Mouse (Mus musculus) kidney, postnatal 36 days (tissue): ENCODE results near the gene Arfip1.
"Not testable (repeated sequence)": the region's sequence is repeated elsewhere in the genome, so short reads cannot be mapped to it uniquely, and the experiment has no call there.

Experiments
- DNase-seq, 2 experiments: peaks; one replicate each; pipeline ENCODE4 v3.0.0; 2021 to 2022; ENCODE audit warnings: mixed read lengths in 2 of 2

Gene Arfip1

DNA sequence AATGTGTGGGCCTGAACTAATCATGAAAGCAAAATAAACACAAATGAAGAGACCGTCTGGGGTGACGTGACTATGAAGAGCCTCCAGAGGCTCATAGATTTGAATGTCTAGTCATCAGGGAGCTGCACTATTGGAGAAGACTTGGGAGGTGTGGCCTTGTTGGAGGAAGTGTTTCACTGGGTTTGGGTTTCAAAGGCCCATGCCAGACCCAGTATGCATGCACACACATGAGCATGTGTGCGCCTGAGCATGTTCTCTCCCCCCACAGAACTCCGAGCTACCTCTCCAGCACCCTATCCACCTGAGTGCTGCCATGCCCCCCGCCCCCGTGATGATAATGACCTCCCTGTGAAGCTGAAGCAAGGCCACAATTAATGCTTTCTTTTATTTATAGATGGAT, 12.8 kb downstream of the Arfip1 start:
- DNase-seq: no peak

DNA sequence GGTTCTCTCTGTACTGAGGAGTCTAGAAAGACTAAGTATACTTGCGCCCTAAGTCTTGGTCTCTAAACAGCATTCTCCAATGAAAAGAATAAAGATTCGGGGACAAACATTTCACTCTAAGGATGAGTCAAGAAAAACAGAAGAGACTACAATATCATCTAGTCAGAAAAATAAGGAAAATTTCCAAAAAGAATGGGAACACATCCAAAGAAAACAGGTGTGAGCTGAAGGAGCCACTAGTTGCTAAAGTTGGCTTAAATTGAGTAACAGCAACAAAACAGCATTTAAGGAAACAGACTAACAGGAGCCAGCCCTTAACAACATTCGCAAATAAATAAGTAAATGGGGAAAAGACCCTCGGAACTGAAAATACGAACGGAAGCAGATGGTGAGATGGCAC, 13.9 kb downstream of the Arfip1 start:
- no peak for DNase-seq

DNA sequence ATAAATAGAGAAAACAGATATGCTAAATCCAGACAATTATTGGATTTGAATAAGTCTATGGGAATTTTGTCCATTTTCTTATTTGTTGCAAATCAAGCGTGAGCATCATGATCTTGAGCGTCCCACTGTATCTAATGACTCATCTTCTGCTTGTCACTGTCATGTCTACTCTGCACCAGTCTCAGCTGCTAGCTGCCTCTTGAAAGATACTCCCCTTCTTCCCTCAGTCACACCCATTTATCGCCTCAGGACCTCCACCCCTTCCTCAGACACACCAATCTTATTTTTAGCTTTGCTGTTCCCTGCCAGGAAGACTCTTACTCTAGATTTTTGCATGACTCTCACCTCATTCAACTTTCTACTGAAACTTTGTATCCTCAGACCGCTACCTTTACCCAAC, 19.0 kb downstream of the Arfip1 start:
- DNase-seq: no peak

DNA sequence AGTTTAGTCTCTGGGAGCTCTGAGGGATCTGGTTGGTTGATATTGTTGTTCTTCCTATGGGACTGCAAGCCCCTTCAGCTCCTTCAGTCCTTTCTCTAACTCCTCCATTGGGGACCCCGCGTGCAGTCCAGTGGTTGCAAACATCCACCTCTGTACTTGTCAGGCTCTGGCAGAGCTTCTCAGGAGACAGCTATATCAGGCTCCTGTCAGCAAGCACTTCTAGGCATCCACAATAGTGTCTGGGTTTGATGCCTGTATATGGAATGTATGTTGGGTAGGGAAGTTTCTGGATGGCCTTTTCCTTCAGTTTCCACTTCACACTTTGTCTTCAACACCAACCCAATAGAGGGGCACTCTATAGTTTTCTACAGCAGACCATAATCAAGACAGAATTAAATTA, 19.5 kb downstream of the Arfip1 start:
- DNase-seq: not testable (repeated sequence)

DNA sequence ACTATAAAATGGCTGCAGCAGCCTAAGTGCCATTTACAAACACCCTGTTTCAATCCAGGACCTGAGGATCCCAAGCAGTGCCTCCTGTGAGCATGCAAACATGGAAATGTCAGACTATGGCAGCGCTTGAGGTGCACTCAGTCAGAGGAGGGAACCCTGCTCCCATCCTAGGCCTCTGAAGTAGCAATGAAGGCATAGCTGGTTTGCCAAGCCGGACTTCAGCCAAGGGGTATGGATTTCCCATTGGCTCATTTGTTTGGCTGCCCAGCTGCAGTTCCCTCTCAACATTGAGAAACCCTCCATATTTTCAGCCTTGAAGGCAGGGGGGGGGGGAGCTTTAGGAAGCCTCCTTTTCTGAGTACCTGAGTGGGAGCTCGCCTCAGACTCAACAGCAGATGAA, 24.1 kb downstream of the Arfip1 start:
- DNase-seq: no peak

DNA sequence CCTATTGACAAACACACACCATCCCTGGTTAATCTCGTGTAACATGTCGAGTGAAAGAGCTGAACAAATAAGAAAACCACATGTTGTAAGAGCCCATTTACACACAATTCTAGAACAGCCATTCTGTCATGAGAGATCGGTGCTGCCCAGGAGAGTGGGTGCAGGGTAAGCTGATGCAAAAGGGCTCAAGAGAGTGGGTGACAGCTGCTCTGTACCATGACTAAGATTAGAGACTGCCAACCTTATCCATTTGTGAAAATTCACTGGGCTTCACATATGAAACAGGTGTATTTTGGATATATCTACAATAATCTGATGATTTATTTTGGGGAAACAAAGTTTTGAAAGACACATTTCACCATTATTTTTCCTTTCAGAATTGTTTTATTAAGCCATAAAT, 26.6 kb downstream of the Arfip1 start:
- no peak for DNase-seq

DNA sequence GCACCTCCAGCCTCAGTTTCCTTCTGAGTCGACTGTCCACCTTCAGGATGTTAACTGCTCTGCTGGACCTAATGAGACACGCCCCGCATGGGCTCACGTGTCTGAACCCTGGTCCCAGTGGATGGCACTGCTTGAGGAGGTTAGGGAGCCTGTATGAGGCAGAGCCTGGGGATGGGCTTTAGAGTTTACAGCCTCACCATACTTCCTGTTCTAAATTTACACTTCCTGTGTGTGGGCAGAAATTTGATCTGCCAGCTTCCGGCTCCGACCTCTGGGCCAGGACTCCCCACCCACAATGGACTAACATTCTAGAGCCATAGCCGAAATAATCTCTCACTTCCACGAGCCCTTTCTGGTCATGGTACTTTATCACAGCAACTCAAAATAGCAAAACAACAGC, 35.2 kb downstream of the Arfip1 start:
- peak; percentile 13 to 15 for DNase-seq

DNA sequence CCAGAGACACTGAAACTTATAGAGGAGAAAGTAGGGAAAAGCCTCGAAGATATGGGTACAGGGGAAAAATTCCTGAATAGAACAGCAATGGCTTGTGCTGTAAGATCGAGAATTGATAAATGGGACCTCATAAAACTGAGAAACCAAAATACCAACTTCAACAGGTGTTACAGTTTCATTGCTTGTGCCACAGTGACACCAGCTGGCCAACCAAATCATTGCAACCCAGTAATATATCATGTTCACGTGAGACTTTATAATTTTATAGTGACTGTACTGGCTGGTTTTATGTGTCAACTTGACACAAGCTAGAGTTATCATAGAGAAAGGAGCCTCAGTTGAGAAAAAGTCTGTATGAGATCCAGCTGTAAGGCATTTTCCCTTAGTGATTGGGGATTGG, 40.0 kb downstream of the Arfip1 start:
- peak; percentile 58 to 82 for DNase-seq

DNA sequence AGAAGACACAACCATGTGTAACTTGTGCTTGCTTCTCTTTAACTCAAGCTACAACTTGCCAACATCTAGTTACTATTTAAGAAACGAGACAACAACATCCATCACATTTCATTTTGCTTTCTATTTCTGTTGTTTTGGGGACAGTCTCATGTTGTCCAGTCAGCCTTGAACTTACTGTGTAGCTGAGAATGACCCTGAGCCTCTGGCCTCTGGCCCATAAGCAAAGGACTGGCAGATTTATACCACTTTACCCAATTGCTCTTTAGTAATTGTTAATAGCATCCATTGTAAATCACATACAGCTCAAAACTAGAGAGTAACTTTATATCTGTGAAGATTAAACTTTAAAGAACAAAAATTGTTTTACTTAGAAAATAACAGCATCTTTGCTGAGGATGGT, 40.5 kb downstream of the Arfip1 start:
- DNase-seq: no peak

DNA sequence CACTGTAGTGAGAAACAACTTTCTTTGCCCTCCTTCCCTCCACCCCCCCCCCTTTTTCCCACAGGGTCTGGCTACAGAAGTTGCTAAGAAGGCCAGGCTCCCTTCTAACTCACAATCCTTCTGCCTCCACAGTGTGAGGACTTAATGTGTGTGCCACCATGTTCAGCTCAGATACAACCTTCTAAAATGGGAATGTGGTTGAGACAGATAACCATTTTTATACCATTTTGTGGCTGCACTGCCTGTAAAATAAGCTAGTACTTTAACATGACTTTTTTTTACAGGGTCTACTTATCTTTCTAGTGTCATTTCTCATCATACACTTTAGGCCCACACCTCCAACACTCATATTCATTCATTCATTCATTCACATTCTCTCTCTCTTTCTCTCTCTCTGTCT, 41.8 kb downstream of the Arfip1 start:
- DNase-seq: no peak

DNA sequence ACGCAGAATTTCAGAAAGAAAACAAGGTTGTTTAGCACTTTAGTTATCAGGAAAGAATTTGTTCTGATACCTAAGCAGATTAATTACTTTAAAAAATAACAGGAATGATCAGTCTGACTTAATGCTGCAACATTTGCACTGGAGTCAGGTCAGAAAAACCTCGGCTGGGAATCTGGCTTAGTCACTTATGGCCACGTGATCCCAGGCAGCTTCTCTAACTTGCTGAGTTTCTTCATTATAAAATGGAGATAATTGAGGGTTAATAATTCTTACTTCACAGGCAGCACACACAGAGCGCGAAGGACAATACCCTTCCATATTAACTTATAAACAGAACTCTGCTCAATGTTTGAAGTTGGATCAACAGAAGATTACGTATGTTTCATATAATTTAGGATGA, 45.4 kb downstream of the Arfip1 start:
- peak; percentile 35 to 48 for DNase-seq

DNA sequence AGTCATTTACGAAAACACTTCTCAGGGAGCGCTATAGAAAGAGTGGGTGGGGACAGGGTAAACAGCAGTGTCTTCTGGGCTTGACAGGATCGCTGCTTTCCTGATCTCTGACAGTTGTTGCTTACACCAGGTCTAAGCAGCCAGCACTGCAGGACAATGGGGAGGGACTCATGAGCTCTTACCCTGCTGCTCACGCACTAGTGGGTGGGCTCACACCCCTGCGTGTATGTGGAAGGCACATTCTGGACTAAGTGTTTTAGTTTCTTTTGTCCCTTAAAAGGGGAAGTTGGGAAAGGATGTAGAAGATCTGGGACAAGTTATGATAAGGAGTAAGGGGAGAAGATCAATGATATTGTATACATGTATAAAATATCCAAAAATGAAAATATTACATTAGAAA, 49.2 kb downstream of the Arfip1 start:
- no peak for DNase-seq

DNA sequence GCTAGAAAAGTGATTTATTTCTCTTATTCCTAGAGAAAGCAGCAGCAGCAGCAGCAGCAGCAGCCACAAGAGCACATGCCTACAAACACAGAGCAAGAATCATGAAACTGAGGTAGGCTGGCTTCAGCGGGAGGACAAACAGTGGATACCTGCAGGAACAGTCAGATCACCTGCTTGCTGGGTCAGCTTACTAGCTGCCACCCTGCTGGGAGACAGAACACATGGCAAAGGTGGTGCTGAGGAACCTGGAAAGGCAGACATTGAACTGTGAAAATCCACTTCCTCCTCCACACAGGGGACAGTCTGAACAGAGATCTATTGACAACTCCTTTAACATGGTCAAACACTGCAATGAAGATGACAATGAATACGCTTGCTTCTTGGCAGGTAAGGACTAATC, 53.4 kb downstream of the Arfip1 start:
- no peak for DNase-seq

DNA sequence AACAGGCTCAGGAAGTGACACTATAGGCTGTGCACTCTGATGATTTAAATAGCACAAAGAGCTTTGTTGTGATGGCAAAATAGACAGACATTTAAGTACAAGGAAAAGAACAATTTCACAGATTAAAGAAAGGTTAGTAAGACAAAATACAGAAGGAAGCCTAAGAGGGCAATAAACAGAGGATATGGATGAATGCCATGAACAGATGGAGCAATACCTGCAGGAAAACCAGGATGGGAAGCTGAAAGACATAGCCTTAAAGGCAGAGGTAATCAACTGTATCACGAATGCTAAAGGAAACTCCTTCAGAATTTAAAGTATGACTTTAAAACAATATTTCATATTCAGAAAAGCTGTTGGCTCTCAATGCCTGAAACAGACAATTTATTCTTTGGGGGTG, 57.5 kb downstream of the Arfip1 start:
- DNase-seq: no peak

DNA sequence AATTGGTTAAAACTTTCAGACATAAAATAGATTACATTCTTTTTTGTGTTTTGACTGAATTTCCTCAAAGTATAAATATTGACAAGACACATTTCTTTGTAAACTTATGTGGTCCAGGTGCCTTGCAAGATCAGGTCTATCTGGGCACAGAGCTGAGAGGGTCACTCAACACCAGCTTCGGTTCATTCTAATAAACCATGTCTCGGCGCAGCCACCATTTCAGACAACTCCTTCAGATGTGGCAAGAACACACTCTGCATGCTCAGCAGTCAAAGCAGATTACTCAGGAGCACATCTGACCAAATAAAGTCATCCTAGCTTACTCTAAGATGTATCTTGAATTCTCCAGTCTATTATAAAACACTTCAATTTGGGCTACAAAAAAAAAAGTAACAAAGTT, 66.3 kb downstream of the Arfip1 start:
- DNase-seq: no peak

DNA sequence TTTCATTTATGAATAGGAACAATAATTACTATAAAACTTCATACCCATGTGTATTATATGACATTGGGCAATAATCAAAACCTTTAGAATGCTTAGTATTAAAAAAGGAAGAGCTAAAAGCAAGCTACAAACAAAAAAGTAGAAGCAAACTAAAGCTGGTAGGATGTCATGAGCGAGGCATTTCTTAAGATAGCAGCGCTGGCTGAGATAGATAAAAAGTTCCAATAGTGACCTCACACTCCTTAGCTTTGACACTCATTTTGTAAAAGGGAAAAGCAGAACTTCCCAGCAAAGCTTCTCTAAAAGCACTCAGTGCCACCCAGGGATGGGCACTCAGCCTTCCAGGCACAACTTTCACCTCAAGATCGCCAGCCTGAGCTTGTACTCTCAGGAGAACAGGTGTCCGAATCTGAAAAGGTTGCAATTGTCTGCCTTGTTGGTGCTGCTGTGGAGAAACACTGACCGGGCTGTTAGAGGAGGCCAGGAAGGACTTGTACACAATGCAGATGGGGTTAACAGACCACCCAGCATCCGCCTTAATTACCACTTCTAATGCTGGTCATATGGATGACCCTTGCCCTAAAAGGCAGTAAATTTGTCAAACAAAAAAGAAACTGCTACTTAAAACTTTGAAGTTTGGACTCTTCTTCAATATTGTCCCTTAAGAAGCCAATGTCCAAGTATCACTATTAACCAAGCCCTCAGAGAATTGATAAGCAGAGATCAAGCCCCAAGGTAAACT, 69.5 kb downstream of the Arfip1 start:
- DNase-seq: no peak

DNA sequence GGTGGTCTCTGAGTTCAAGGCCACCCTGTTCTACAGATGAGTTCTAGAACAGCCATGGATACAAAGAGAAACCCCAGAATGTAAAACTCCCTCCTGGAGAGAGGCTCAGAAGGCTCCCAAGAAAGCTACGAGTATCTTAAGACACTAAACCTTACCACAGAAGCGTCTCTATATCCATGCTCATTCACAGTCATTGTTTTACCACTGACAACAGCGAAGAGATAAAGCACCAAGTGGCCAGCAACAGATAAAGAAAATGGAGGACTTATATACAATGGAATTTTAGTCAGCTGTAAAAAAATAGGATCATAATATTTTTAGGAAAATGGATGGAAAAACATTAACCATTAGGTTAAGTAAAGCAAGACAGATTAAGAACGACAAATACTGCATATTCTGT, 77.2 kb downstream of the Arfip1 start:
- DNase-seq: no peak

DNA sequence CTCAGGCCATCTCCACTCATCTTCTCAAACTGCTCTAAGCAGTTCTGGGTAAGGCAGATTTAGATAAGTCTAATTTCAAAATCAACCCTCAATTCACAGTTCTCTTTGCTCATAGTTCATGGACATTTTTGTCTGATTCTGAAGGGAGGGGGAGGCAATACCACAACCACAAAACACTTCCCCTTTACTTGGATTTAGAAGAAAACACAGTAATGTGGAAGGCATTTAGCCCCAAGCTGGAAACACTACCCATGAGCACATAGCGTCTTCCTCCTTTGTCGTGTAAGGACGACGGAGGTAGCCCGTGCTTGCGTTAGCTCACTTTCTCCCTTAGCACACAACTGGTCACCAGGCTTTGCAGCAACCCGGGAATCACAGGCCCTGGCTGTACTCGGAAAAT, 78.1 kb downstream of the Arfip1 start:
- DNase-seq: no peak

DNA sequence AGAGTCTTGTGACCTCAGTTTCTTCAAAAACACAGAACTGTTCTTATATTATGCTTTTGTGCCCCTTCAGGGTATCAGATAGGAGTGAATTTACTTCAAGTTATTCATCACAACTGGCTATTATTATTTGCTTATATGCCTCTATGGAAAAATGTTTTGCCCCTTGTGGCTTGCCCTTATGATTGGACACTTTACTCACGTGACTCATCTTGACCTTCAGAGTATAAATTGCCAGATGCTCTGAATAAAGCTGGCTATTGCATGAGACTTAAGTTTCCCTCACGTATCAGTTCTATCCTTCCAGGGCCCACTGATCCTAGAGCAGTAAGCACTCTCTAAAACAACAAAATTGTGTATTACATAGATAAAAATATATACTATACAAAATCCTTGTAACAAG, 80.3 kb downstream of the Arfip1 start:
- no peak for DNase-seq

DNA sequence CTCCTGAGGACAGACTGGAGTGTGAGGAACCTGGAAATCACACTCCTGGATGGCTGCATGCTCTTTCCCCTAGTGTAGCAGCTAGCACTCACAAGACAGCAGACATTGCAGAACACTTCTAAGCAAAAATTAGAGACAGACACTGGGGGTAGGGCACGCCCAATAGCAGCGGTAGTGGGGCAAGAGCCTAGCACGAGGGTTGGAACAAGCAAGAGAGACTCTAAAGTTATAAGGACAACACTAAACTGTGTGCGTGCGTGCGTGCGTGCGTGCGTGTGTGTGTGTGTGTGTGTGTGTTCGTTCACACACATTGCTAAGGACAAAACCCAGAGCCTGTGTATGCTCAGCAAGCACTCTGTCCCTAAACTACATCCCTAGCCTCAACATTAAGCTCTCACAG, 81.9 kb downstream of the Arfip1 start:
- no peak for DNase-seq

DNA sequence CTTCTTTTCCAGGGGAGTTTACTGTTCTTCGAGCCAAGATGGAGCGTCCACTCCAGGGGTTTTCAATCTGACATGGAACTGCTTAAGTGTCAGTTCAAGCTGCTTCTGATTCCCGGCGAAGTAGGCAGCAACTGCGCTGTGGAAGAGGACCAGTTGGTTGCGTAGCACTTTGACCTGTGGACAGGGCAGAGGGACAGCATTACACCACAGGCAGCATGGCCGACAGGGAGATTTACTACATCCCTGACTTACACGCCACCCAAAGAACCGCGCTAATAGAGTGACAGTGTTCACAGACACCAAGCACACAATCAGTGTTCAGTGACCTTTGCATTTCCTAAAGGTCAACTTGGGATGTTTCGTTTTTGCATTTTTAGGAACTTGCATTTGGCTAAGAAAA, 84.7 kb downstream of the Arfip1 start:
- peak in 1 of 2 experiments; percentile 27 for DNase-seq

DNA sequence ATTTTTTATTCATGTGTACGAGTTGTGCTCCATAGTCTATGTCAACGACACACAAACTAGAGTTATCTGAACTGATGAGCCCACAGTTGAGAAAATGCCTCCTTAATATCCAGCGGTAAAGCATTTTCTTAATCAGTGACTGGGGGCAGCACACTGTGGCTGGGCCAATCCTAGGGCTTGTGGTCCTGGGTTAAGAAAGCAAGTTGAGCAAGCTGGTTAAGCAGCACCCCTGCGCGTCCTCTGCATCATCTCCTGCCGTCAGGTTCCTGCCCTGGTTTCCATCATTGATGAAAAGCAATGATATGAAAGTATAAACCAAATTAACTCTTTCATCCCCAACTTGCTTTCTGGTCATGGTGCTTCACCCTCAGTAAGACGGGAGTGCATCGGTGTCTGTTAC, 89.8 kb downstream of the Arfip1 start:
- no peak for DNase-seq

DNA sequence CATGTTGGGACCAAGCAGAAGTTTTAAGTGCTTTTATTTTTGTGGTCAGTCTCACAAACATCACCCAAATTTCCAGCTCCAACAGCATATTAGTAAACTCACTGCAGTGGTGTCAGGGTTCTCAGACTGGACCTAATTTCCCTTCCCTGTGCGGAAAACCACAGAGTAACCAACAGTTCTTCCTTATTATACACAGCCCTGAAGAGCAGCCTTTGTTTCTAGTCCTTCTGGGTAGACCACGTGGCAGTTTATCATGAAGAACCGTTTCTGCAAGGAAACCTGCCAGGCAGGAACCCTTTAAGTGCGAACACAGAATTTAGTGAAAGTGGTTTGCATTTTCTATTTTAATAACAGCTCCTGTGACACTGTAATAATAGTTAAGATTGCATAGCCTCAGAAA, 90.3 kb downstream of the Arfip1 start:
- no peak for DNase-seq

DNA sequence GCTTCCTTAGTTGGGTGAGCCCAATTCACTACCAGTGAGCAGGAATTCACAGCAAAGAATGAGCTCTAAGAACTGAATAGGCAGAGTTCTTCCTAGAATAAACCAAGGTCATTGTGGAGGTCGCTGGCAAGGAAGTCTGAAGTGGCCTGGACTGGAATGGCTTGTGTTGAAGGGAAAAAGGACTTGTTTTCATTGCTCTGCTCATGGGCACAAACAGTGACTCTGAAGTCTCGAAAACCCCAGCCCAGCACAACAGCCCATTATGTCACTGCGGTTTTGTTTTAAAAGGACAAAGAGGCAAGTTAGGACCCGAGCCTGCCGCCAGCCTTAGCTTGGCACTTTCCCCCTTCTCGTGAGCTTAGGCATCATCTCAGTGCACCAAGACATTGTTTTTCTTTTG, 93.7 kb downstream of the Arfip1 start:
- peak in 1 of 2 experiments; percentile 27 for DNase-seq

DNA sequence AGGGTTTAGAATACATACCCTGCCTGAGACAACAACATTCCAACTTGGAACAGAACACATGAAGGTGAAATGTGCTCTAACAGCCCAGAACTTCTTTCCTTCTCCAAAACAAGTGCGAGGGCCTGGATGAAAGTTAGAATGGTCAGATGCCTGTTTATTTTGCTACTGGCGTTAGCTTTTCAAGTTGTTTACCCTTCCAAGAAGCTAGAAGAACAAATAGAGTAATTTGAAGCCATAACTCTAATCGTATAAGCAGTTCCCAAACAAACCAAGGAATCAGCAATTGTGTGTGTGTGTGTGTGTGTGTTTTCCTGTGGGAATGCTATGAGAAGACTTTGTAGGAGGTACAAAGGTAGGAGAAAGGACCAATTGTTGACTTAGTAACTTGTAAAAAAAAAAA, 97.5 kb downstream of the Arfip1 start:
- DNase-seq: no peak

DNA sequence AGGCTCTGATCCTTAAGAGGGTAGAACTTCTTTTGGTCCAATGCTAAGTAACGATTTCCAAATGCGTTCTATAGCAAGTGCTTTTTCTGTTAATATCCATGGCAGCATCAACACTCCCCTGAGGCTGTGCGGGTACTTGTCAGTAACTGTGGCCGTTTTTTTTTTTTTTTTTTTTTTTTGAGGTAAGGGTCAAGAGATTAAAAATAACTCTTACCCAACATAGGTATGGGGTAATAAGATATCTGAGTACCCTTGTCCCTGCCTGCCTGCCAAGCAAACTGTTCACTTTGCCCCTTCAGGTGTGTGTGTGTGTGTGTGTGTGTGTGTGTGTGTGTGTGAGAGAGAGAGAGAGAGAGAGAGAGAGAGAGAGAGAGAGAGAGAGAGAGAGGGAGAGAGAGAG, 98.1 kb downstream of the Arfip1 start:
- DNase-seq: no peak
